Mouse (Mus musculus) brain, embryonic 14.5 days (tissue): ENCODE results near the gene Snrk. TPM values are rescaled to one million over a fixed set of nuclear protein-coding genes. Genes with fewer than 3 reads are reported as not detected.
A peak's percentile ranks its signal among the peaks of the same experiment; 100 is the strongest.

Experiments used
- DNase-seq: peaks from one replicate; pipeline ENCODE4 v3.0.0-alpha.2; 2011; ENCODE audit warnings: low read depth
- CTCF ChIP-seq: fragments of 200-500 bp; IDR thresholded peaks from 2 replicates; pipeline ENCODE4 v1.5.1; 2012; ENCODE audit warnings: inconsistent platforms, mild to moderate bottlenecking, moderate library complexity, borderline replicate concordance; ENCODE audit not compliant: insufficient read depth, insufficient read length; ENCODE audit errors: extremely low read depth
- POLR2A ChIP-seq: fragments of 200-500 bp; IDR thresholded peaks from 2 replicates; pipeline ENCODE4 v1.6.1; 2012; ENCODE audit warnings: mild to moderate bottlenecking, inconsistent platforms, borderline replicate concordance; ENCODE audit not compliant: poor library complexity, insufficient read depth, insufficient read length, severe bottlenecking; ENCODE audit errors: extremely low read depth
- polyA plus RNA-seq: library from polyadenylated mRNA; depleted of rRNA; stranded (reverse); fragments of >200 nt; gene quantifications from 2 replicates; pipeline ENCODE4 v1.2.3, GENCODE M21; 2012; rRNA removed

Snrk gene
- polyA plus RNA-seq, 1 experiment, result 80.6 TPM

DNA sequence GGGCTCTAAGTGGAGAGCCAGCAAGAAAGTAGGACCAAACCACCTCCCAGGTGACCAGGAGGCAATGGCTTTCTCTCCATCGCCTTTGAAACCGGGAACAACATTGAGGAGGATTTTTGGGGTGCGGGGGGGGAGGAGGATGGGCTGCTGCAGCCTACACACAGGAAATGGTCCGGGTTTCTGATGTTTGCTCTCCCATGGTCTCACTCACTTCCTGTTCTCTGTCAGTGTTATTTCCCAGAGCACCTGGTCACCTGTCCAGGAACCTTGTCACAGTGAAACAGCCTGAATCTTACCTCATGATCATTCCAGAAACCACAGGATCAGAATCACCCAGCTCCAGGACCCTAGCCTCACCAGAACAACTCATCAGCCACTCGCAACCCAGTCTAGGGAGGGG lies 76.8 kb downstream of the Snrk start:
- DNase-seq, result no peak
- TF ChIP-seq POLR2A (no peak), CTCF (no peak)

DNA sequence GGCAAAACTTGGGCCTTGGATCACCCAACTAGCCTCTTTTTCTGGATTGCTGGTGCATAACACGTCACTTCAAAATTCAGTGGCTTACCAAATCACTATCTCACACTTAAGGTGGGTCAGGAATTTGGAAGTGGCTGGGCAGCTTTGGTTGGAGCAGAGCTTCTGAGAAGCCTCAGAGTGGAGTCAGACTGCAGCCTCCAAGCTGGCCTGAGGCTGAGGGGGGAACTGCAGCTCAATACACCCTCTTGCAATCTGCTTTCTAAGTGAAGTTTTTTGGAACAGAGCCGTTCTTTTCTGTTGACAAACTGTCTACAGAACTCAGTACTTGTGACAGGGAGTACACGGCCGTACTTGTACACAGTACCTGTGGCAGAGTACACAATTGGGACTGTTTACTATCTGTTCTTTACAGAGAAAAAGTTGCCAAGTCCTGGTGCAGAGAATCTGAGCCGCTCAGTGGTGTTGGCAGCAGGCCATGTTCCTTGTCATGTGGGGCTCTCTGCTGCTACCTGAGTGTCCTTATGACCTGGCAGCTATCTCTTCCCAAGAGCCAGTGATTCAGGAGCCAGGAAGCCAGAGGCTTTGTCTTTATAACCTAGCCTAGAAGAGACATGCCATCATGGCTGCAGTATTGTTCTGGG lies 78.1 kb downstream of the Snrk start:
- DNase-seq, result no peak

DNA sequence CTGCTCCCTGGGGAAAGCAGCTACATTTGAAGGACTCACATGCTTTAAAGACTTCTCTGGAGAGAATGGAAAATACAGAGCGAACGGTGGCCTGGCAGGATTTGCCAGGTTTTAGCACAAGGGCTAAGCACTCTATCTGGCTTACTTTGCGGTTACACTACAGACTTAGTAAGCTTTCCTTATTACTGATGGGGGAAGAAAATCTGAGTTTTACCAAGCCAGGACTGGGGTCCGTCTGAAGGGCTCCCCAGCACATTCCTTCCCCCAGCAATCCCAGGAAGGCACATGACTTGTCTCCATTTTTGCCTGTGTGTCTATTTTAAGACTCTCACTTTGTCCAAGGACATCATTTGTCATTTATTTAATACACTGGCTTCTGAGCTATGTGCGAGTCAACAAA lies 80.0 kb downstream of the Snrk start:
- no peak for DNase-seq
- TF ChIP-seq POLR2A (no peak), CTCF (no peak)

More for the DNA sequence above, 78.1 kb downstream of the Snrk start:
- no peak for TF ChIP-seq CTCF
- no peak for TF ChIP-seq POLR2A

DNA sequence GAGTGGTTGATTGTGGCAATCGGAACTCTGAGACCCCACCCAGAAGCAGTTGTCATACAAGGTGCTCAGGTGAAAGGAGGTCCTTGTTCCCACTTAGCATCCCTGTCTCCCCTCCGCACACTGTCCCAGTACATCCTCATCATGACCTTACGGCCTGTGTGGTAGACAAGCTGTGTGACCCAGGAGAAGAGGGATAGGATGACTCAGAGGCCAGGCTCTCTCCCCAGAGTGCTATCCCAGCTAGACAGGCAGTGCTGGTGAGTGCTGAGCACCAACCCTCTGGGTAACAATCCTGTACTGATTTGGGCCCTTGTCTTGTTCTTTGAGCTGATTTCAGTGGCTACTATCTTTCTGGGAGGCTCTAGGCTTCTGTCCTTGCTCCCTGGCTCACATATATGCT lies 81.6 kb downstream of the Snrk start:
- no peak for TF ChIP-seq CTCF
- no peak for TF ChIP-seq POLR2A
- no peak for DNase-seq

DNA sequence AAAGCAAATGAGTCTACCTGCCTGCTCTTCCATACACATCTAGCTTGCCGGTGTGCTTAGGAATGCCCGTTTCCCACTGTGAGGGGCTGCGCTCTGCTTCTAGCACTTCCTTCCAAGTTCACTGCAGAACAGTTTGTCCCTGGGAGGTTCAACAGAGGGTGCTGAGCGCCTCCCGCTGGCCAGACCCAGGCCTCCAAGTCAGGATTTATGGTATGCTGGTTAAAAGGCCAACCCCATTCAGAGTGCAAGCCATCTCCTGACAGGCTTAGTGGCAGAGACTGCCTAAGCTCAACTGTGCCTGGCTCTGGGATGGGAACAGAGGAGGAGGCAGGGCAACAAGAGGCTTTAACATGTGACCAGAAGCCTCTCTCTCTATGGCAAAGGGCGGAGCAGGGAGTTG lies 82.2 kb downstream of the Snrk start:
- no peak for TF ChIP-seq POLR2A
- TF ChIP-seq CTCF, result peak; percentile 39; the same call in 1 of the 2 replicates
- DNase-seq, result peak; percentile 33

DNA sequence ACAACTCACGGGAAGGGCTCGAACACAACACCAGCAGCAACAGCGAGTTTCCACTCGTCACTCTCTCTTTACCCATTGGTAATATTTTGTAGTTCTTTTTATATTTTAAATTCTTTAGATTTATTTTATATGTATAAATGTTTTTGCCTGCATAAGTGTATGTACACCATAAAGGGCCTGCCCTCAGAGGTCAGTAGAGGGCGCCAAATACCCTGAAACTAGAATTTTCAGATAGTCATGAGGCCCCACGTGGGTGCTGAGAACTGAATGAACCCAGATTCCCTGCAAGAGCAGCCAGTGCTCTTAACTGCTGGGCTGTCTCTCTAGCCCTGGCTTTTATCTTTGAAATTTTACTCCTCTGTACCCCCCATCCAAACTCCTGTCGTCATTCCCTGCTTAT lies 87.4 kb downstream of the Snrk start:
- no peak for DNase-seq
- TF ChIP-seq CTCF (peak; percentile 18; the same call in 1 of the 2 replicates), POLR2A (no peak)

DNA sequence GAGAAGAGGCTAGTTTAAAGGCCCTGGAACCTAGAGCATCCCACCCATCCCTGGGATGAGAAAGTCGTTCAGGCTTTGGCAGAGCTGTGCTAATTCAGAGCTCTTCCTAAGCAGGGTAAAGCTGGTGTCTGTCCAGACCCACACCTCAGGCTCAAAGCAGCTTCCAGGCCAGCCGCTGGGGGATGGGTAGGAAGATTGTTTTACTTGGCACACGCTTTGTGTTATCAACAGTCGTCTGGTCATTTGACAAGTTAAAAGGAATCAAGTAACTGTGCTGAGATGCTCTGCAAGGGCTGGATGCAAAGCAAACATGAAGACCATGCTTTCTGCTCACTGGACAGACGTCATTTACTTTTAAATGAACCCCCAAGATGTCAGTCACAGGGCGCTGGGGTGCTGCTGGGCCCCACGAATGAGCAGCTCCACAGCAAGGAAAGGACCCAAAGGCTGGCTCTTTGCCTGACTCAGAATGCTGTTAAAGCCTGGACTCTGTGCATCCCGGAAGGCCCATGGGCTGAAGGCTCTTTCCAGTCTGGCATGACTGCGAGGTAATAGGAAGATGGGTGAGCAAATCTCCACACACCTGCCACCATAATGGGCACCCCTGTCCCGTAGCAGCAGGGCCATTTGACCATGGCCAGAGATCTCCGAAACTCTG lies 88.6 kb downstream of the Snrk start:
- no peak for TF ChIP-seq POLR2A
- peak; percentile 39 for DNase-seq

DNA sequence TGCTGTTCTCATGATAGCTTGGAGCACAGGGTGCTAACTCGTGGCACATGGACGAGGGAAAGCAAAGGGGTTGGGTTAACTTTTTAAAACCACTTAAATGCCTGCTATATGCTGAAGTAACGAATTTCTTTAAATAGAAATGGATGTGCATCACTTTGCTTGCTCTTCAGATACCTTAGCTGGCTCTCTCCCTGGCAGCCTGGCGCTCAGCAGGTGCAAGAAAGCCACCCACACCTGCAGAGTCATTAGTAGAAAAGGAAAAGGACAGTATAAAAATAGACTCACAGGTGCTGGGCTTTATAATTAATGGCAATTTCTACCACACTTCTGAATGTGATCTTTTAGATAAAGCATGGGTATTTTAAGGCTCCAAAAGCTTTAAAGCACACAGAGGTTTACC lies 91.2 kb downstream of the Snrk start:
- TF ChIP-seq CTCF, result no peak
- no peak for TF ChIP-seq POLR2A
- DNase-seq, result no peak

DNA sequence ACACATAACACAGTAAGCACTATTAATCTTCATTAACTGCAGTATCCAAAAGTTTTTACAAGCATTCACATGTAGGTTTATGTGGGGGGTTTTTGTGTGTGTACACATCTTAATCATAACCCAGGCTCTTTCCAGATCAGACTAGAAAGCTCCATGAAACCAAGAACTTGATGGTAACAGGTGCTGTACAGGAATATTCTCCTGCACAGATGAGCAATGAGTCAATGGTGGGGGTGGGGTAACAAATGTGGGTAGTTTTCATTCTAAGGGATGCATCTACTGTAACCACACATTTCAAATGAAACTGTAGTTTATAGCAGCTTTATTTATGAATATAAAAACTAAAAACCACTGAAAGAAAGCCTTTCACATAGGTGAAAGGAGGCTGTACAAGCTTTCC lies 98.1 kb downstream of the Snrk start:
- TF ChIP-seq CTCF (no peak), POLR2A (no peak)
- DNase-seq, result no peak

DNA sequence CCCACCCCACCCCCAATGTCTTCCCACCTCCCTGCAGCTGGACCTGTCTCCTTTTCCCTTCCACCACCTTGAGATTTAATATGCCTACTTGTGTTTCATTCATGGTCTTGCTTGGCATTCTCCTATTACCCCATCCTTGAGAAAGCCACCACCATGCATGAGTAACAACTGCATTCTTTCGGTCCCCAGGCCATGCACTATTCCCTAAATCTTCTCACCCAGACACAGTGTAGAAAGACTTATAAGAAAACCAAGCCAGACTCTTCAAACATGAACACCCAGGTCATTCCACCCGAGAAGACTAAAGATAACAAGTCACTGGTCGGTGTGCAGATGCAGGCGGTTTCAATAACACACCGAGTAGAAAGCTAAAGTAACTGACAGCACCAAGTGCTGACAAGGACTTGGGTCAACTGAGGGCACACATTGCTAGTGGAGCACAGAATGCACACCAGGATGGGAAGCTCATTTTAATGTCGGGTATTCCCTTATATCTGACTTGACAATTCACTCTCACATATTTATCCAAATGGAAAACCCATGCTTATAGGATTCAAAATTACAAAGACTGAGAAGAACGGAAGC lies 100.0 kb downstream of the Snrk start:
- no peak for DNase-seq
- TF ChIP-seq POLR2A (no peak), CTCF (no peak)

Other genes with a start within 250 kb of the Snrk start
- gene Ackr2, start 218.9 kb upstream of the Snrk start, polyA plus RNA-seq, result 2.1 TPM in 2 replicates
- gene Cyp8b1, start 201.0 kb upstream of the Snrk start, polyA plus RNA-seq, result not detected in 2 replicates
- 1.0 and 1.6 TPM in 2 replicates for gene Fam198a, start 166.3 kb upstream of the Snrk start, polyA plus RNA-seq
- gene Pomgnt2, start 120.2 kb upstream of the Snrk start, polyA plus RNA-seq, result 30.2 and 31.9 TPM in 2 replicates
- 39.4 and 41.6 TPM in 2 replicates for gene Ano10, start 177.2 kb downstream of the Snrk start, polyA plus RNA-seq
- 15.9 and 18.0 TPM in 2 replicates for gene Abhd5, start 234.3 kb downstream of the Snrk start, polyA plus RNA-seq